Mouse (Mus musculus) monocyte, adult 5-6 weeks (primary cell): ENCODE data around the gene Plk3. TPM values are rescaled to one million over a fixed set of nuclear protein-coding genes. Genes with fewer than 3 reads are reported as not detected.
A peak's percentile ranks its signal among the peaks of the same experiment; 100 is the strongest.

ENCODE experiments used
- ATAC-seq: fragments of 153-309, 156-312 bp; replicated peaks from 2 replicates; pipeline ENCODE4 v1.8.0; 2017; ENCODE audit warnings: mild to moderate bottlenecking; ENCODE audit not compliant: low TSS enrichment, insufficient number of reproducible peaks, severe bottlenecking, poor library complexity, low FRiP score
- total RNA-seq: library from RNA; stranded (forward); fragments of 200-1000, 200-491, 200-594 nt; gene quantifications from 3 replicates; pipeline ENCODE4 v1.2.3, GENCODE M21; 2017

Plk3 gene
- total RNA-seq, 1 experiment from 2014 or later, result 52.2 TPM

- no peak for ATAC-seq
These were observed 9.3 kb upstream of the Plk3 start for GRCm38 (mm10) chr4:117143023-117143422.

DNA sequence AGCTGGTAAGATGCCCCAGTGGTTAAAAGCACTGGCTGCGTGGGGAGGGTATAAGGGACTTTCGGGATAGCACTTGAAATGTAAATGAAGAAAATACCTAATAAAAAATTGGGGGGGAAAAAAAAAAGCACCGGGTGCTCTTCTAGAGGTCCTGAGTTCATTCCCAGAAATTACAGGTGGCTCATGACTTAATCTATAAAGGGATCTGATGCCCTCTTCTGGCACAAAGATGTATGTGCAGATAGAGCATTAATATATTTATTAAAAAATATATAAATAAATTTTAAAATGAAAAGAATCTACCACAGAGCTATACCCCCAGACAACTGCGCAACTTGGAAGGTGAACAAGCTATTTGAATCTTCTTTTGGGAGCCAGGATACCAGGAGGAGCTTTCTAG lies 6.8 kb upstream of the Plk3 start:
- no peak for ATAC-seq

DNA sequence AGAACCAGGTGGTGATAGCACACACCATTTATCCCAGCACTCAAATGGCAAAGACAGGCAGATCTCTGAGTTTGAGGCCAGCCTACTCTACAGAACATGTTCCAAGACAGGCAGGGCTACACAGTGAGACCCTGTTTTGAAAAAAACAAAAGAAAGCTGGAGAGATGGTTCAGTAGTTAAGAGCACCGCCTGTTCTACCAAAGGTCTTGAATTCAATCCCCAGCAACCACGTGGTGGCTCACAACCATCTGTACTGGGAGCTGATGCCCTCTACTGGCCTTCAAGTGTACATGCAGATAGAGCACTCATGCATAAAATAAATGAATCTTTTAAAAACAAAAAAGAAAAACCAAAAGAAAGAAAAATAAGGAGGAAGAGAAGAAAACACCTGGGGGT lies 5.5 kb upstream of the Plk3 start:
- no peak for ATAC-seq

DNA sequence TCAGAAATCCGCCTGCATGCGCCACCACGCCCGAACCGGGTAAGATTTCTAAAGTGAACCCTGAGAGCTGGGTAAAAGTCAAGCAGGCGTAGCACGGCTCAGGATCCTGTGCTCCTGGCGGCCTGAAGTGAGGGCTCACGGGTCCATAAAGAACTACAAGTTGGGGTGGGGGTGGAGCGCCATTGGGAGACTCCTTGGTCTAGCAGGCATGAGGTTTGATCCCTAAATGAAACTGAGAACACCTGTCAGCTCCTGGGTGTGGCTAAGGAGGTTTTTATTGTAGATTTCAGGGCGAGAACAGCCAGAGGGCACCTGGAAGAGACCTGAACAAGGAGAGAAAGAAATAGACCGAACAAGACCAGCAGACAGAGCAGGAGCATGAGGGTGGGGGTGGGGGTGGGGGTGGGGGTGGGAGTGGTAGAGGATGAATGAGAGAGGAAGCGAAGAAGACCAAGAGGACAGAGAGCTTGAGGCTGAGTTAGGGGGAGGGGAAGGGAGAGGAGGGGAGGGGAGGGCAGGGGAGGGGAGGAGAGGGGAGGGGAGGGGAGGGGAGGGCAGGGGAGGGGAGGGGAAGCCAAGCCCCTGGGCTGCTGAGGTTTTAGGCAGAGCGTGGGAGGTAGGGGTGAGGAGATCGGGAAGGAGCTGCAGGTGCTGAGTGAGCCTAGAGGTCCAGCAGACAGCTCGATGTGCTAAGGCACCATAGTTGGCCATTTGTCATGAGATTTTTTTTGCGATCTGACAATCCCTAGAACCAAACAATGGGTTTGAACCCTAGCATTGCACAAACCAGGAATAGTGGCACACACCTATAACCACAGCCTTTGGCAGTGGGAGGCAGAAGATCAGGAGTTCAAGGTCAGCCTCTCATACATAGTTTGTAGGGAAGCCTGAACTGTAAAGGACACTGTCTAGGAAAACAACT lies 4.8 kb upstream of the Plk3 start:
- no peak for ATAC-seq

DNA sequence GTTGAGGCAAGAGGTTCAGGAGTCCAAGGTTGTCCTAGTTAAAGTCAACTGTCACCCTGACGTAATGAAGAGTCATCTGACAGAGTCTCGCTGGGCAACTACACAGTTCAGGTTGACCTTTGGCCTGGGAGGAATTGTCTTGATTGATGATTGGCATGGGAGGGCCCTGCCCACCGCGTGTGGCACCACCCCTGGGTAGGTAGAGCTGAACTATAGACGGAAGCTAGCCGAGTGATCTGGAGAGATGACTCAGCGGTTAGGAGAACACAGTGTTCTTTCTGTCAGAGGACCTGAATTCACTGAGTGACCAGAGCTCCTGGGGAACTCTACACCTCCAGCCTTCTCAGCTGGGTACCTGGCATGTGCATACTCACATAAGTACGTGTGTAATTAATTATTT lies 2.3 kb upstream of the Plk3 start:
- peak; percentile 60 for ATAC-seq

DNA sequence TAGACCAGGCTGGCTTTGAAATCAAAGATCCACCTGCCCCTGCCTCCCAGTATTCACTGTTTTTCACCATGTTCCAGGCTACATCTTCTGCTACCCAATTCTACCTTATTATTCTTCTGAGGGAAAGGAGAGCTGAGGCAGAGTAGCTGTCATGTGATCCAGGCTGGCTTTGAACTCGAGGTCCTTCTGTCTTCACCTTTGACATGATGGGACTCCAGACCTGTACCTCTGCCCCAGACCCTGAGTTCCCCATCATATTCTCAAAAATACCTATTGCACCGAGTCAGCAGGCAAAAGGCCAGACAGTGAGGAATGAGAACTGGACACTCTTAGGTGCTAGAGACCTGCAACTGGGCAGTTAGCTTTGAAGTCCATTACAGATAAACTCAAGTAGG lies 835 bp upstream of the Plk3 start:
- ATAC-seq, result no peak

DNA sequence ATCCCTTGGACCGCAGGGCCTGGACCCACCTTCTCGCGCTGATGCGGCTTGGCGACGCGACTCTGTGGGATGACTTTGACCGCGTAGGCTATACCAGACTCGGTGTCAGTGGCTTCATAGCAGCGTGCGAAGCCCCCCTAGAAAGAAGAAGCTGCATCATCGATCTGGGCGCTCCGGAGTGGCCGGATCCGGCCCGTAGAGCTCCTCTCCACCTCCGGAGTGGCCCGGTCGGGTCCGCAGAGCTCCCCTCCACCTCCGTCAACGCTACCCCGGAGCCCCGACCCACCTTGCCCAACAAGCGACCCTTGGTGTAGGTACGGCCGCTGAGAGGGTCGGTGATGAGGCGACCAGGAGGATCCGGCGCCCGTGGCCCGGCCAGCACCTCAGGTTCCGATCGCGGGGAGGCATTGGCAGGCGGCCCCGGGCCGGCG lies 382 bp downstream of the Plk3 start:
- no peak for ATAC-seq

- ATAC-seq, result no peak
These were observed 994 bp downstream of the Plk3 start for GRCm38 (mm10) chr4:117132794-117133143.

GRCm38 (mm10) chr4:117131890-117132793 lies 1.6 kb downstream of the Plk3 start:
- no peak for ATAC-seq

DNA sequence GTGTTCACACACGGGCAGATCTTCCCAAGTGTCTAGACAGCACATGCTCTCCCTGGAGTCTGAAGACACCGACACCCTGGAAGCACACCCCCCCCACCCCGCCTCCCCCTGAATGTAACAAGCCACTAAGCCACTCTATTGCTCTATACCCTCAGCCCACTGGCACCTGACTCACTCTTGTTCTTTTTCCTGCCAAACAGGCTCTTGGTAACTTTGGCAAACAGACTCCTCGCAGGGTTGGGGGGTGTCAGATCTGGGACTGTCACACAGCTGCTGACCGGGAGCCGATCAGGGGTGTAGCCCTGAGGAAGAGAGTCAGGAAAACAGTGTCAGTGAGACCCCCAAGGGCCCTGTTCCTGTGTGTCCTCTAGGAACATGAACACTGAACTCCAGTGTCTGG lies 2.6 kb downstream of the Plk3 start:
- ATAC-seq, result no peak

DNA sequence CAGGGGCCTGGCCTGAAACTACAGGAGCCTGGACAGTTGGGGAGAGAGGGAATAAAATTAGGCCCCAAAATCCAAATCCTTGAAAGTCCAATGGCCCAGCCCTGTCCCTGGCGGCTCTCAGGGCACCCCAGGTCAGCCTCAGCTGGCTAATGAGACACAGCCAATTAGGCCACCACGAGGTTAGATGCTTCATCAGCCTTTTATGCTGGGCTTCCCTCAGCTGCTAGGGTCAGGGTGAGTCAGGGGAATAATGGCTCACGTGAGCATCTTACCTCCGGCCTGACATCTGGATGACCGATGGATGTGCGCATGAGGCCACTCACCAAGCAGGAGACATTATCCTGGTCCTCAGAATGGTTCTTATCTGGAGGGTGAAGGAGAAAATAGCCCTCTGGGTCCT lies 3.0 kb downstream of the Plk3 start:
- ATAC-seq, result no peak

GRCm38 (mm10) chr4:117127991-117128686 lies 5.6 kb downstream of the Plk3 start:
- no peak for ATAC-seq

DNA sequence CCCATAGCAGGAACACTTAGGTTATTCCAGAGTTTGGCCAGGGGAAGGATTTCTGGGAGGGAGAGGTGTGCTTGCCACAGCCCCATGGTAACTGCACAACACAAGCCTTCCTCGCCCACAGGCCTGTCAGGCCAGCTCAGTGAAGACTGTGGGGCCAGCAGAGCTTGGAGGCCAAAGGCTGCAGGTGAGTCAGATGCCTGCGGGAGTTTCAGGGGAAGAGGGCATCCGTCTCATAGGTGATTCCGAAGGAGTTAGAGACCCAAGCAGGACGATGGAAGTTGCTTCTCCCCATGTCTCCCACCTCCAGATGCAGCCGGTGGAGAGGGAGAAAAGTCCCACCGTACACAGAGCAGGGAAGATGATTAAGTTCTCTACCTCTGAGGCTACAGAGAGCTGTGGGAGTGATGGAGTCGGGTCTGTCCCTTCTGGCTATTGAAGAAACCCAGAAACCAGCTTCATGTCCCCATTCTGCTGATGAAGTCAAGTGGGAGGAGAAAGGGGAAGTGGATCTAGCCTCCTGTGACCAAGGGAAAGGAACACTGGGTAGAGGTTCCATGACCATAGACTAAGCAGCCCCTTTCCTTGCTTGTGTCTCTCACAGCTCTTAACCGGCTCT lies 7.0 kb downstream of the Plk3 start, which contains the start of gene Tctex1d4:
Gene Tctex1d4, plus strand, starts transcription at position 120 of the 616 bp plus-strand sequence.
- ATAC-seq, result peak; percentile 18; the same call in 1 of the 2 replicates

- ATAC-seq, result peak; percentile 64
These were observed 7.7 kb downstream of the Plk3 start for GRCm38 (mm10) chr4:117125910-117126674.

DNA sequence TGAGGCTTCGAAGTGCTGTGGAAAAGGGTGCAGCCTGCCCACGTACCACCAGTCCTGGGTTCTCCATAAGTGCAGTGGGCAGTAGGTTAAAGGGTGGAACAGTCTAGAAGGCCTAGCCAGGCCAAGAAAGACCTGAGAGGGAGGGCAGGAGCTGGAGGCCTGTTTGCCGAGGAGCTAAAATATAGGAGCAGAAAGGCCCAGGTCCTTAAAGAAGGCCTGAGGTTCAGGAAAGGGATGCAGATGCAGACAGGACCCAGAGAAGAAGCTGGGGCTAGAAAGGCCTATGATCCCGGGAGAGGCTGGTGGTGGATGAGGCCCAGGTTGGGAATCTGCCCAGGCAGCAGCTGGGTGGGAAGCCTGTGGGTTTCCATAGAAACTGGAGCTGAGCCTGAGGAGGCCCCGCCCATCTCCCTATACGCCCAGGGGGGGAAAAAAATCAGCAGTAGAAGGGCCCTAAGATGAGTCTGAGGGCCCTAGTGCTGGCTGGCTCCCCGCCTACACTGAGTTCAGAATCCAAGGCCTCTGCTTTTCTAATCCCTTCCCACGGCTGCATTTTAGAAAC lies 8.3 kb downstream of the Plk3 start, which contains the start of gene Btbd19:
Gene Btbd19, minus strand, starts transcription at position 378 of the 562 bp plus-strand sequence.
- no peak for ATAC-seq

- peak; percentile 28 for ATAC-seq
These were observed 9.0 kb downstream of the Plk3 start for GRCm38 (mm10) chr4:117124518-117125347.

DNA sequence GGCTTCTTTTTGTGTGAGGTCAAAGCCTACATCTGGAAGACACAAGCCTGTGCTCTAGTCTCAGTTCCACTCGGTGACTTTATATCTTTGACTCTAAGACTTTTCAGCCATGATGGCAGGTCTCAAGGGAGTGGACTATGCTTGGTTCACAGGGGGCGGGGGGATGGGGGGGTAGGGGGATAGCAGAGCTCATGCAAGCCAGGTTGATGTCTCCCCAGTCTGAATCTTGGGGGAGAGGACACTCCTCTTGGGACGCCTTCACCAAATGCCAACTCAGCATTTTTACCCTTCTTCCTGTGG lies 9.6 kb downstream of the Plk3 start:
- ATAC-seq, result no peak
